Mouse (Mus musculus): ENCODE measurements around the gene Clip2. TPM values are rescaled to one million over a fixed set of nuclear protein-coding genes. Genes with fewer than 3 reads are reported as not detected.
A peak's percentile ranks its signal among the peaks of the same experiment; 100 is the strongest.

The Clip2 gene
- polyA plus RNA-seq, 1 experiment from 2014 or later: 8.0 TPM

- Histone ChIP-seq H3K27ac (ENCODE audit: low read depth, low read length) (0 out of 2 replicates have a peak overlapping the region, but pooled peaks have one; percentile 10), H3K36me3 (ENCODE audit: control insufficient read depth, insufficient read depth, low read length) (no peaks in the 10 kb centered on the region), H3K4me3 (ENCODE audit: low read depth, low read length) (no peak overlapping the region), H3K4me2 (replicated peaks; ENCODE audit: low read depth, low read length) (no peak overlapping the region), H3K4me1 (replicated peaks; ENCODE audit: control insufficient read depth, insufficient read depth, low read length) (peaks cover 10% of the 10 kb centered on the region), H3K27me3 (ENCODE audit: control insufficient read depth, insufficient read depth, low read length) (no peaks in the 10 kb centered on the region), H3K9ac (ENCODE audit: low read depth, low read length) (no peak overlapping the region), H3K9me3 (ENCODE audit: control insufficient read depth, low read length) (no peaks in the 10 kb centered on the region)
- DNase-seq (ENCODE audit: low spot score) (no peak), ATAC-seq (ENCODE audit: low FRiP score) (no peak)
- WGBS: 77% methylated on average over 10 of the region's 10 CpGs
Observed at GRCm38 (mm10) chr5:134468158-134468765, 84.0 kb downstream of the Clip2 start.

DNA sequence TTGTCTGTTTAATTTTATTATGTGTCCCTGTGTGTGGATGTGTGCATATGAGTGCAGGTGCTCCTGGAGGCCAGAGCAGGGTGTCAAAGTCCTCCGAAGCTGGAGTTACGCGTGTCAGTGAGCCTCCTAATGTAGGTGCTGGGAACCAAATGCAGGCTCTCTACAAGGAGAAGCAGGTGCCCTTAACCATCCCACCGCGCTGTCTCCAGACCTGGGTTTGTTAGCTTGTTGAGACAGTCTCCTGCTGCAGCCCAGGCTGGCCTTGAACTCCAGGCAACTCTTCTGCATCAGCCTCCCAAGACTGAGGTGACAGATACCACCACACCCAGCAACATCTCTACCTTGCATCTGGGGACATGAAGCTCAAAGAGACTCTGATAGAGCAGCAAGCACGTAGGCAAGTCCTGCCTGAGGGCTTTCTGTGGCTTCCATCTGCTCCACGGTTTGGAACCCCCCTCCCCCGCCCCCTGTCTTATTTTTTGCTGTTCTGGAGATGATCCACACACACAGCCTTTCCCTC is 85.1 kb downstream of the Clip2 start:
- no peak for ATAC-seq (ENCODE audit: low FRiP score)
- Histone ChIP-seq H3K36me3 (ENCODE audit: control insufficient read depth, insufficient read depth, low read length) (no peaks in the 10 kb centered on the region), H3K4me1 (replicated peaks; ENCODE audit: control insufficient read depth, insufficient read depth, low read length) (peaks cover 10% of the 10 kb centered on the region), H3K4me3 (ENCODE audit: low read depth, low read length) (no peak overlapping the region), H3K9ac (ENCODE audit: low read depth, low read length) (0 out of 2 replicates have a peak overlapping the region, but pooled peaks have one; percentile 15), H3K27ac (ENCODE audit: low read depth, low read length) (peak overlapping the region; percentile 19; the same call in 1 of the 2 replicates), H3K4me2 (replicated peaks; ENCODE audit: low read depth, low read length) (no peak overlapping the region), H3K9me3 (ENCODE audit: control insufficient read depth, low read length) (no peaks in the 10 kb centered on the region), H3K27me3 (ENCODE audit: control insufficient read depth, insufficient read depth, low read length) (no peaks in the 10 kb centered on the region)
- 55% methylated on average over 8 of the region's 8 CpGs for WGBS
- DNase-seq (ENCODE audit: low spot score): peak; percentile 44

GRCm38 (mm10) chr5:134466296-134467029 is 85.8 kb downstream of the Clip2 start:
- H3K9me3 ChIP-seq (ENCODE audit: control insufficient read depth, low read length): no peaks in the 10 kb centered on the region
- no peak overlapping the region for H3K4me3 ChIP-seq (ENCODE audit: low read depth, low read length)
- peaks cover 10% of the 10 kb centered on the region for H3K4me1 ChIP-seq (replicated peaks; ENCODE audit: control insufficient read depth, insufficient read depth, low read length)
- ATAC-seq (ENCODE audit: low FRiP score) (peak; percentile 68; the same call in 1 of the 2 replicates), DNase-seq (ENCODE audit: low spot score) (peak; percentile 69)
- H3K4me2 ChIP-seq (replicated peaks; ENCODE audit: low read depth, low read length): peak overlapping the region; percentile 12
- H3K27ac ChIP-seq (ENCODE audit: low read depth, low read length): peak overlapping the region; percentile 19; the same call in 1 of the 2 replicates
- whole genome bisulfite sequencing: 17% methylated on average over 21 of the region's 21 CpGs
- no peaks in the 10 kb centered on the region for H3K27me3 ChIP-seq (ENCODE audit: control insufficient read depth, insufficient read depth, low read length)
- no peaks in the 10 kb centered on the region for H3K36me3 ChIP-seq (ENCODE audit: control insufficient read depth, insufficient read depth, low read length)
- H3K9ac ChIP-seq (ENCODE audit: low read depth, low read length): 0 out of 2 replicates have a peak overlapping the region, but pooled peaks have one; percentile 19

DNA sequence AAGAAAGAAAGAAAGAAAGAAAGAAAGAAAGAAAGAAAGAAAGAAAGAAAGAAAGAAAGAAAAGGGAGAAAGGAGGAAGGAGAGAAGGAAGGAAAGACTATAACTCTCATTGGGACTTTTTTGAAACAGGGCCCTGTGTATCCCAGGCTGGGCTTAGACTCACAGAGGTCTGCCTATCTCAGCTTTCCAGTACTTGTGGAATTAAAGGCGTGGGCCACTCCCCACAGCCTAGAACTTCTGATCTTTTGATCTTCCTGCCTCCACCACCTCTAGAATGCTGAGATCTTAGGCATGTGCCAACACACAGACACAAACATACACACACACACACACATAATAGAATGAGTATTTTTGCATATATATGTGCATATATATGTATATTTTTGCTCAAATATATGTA is 87.0 kb downstream of the Clip2 start:
- H3K27me3 ChIP-seq (ENCODE audit: control insufficient read depth, insufficient read depth, low read length): no peaks in the 10 kb centered on the region
- H3K9me3 ChIP-seq (ENCODE audit: control insufficient read depth, low read length): no peaks in the 10 kb centered on the region
- H3K4me1 ChIP-seq (replicated peaks; ENCODE audit: control insufficient read depth, insufficient read depth, low read length): peaks cover 10% of the 10 kb centered on the region
- no peak for DNase-seq (ENCODE audit: low spot score)
- no peak overlapping the region for H3K4me2 ChIP-seq (replicated peaks; ENCODE audit: low read depth, low read length)
- H3K36me3 ChIP-seq (ENCODE audit: control insufficient read depth, insufficient read depth, low read length): no peaks in the 10 kb centered on the region
- ATAC-seq (ENCODE audit: low FRiP score): no peak
- H3K4me3 ChIP-seq (ENCODE audit: low read depth, low read length): no peak overlapping the region
- H3K9ac ChIP-seq (ENCODE audit: low read depth, low read length): no peak overlapping the region
- 79% methylated on average over 1 of the region's 1 CpGs for WGBS
- no peak overlapping the region for H3K27ac ChIP-seq (ENCODE audit: low read depth, low read length)

- no peak overlapping the region for H3K4me2 ChIP-seq (replicated peaks; ENCODE audit: low read depth, low read length)
- H3K4me3 ChIP-seq (ENCODE audit: low read depth, low read length): no peak overlapping the region
- H3K4me1 ChIP-seq (replicated peaks; ENCODE audit: control insufficient read depth, insufficient read depth, low read length): peaks cover 10% of the 10 kb centered on the region
- no peaks in the 10 kb centered on the region for H3K36me3 ChIP-seq (ENCODE audit: control insufficient read depth, insufficient read depth, low read length)
- no peak for ATAC-seq (ENCODE audit: low FRiP score)
- no peaks in the 10 kb centered on the region for H3K9me3 ChIP-seq (ENCODE audit: control insufficient read depth, low read length)
- no peak overlapping the region for H3K9ac ChIP-seq (ENCODE audit: low read depth, low read length)
- H3K27ac ChIP-seq (ENCODE audit: low read depth, low read length): no peak overlapping the region
- H3K27me3 ChIP-seq (ENCODE audit: control insufficient read depth, insufficient read depth, low read length): no peaks in the 10 kb centered on the region
- WGBS: 87% methylated on average over 5 of the region's 5 CpGs
- DNase-seq (ENCODE audit: low spot score): no peak
Observed at GRCm38 (mm10) chr5:134464225-134464624, 88.0 kb downstream of the Clip2 start.

GRCm38 (mm10) chr5:134462731-134463130 is 89.5 kb downstream of the Clip2 start:
- Histone ChIP-seq H3K27me3 (ENCODE audit: control insufficient read depth, insufficient read depth, low read length) (no peaks in the 10 kb centered on the region), H3K9ac (ENCODE audit: low read depth, low read length) (no peak overlapping the region), H3K4me2 (replicated peaks; ENCODE audit: low read depth, low read length) (no peak overlapping the region), H3K4me1 (replicated peaks; ENCODE audit: control insufficient read depth, insufficient read depth, low read length) (peaks cover 10% of the 10 kb centered on the region), H3K36me3 (ENCODE audit: control insufficient read depth, insufficient read depth, low read length) (no peaks in the 10 kb centered on the region), H3K9me3 (ENCODE audit: control insufficient read depth, low read length) (no peaks in the 10 kb centered on the region), H3K27ac (ENCODE audit: low read depth, low read length) (no peak overlapping the region), H3K4me3 (ENCODE audit: low read depth, low read length) (no peak overlapping the region)
- DNase-seq (ENCODE audit: low spot score) (no peak), ATAC-seq (ENCODE audit: low FRiP score) (no peak)
- WGBS: 83% methylated on average over 8 of the region's 8 CpGs

GRCm38 (mm10) chr5:134462316-134462715 is 89.9 kb downstream of the Clip2 start:
- H3K9ac ChIP-seq (ENCODE audit: low read depth, low read length): no peak overlapping the region
- ATAC-seq (ENCODE audit: low FRiP score): no peak
- no peak for DNase-seq (ENCODE audit: low spot score)

GRCm38 (mm10) chr5:134460546-134460945 is 91.7 kb downstream of the Clip2 start:
- no peak overlapping the region for H3K4me3 ChIP-seq (ENCODE audit: low read depth, low read length)
- H3K4me1 ChIP-seq (replicated peaks; ENCODE audit: control insufficient read depth, insufficient read depth, low read length): no peaks in the 10 kb centered on the region
- H3K9me3 ChIP-seq (ENCODE audit: control insufficient read depth, low read length): no peaks in the 10 kb centered on the region
- no peak for ATAC-seq (ENCODE audit: low FRiP score)
- H3K4me2 ChIP-seq (replicated peaks; ENCODE audit: low read depth, low read length): no peak overlapping the region
- no peak for DNase-seq (ENCODE audit: low spot score)
- H3K9ac ChIP-seq (ENCODE audit: low read depth, low read length): no peak overlapping the region
- H3K27me3 ChIP-seq (ENCODE audit: control insufficient read depth, insufficient read depth, low read length): no peaks in the 10 kb centered on the region
- 92% methylated on average over 4 of the region's 4 CpGs for WGBS
- no peak overlapping the region for H3K27ac ChIP-seq (ENCODE audit: low read depth, low read length)
- no peaks in the 10 kb centered on the region for H3K36me3 ChIP-seq (ENCODE audit: control insufficient read depth, insufficient read depth, low read length)

More at GRCm38 (mm10) chr5:134462316-134462715, 89.9 kb downstream of the Clip2 start:
- H3K36me3 ChIP-seq (ENCODE audit: control insufficient read depth, insufficient read depth, low read length): no peaks in the 10 kb centered on the region
- peaks cover 10% of the 10 kb centered on the region for H3K4me1 ChIP-seq (replicated peaks; ENCODE audit: control insufficient read depth, insufficient read depth, low read length)
- no peak overlapping the region for H3K4me2 ChIP-seq (replicated peaks; ENCODE audit: low read depth, low read length)
- H3K27ac ChIP-seq (ENCODE audit: low read depth, low read length): no peak overlapping the region
- 81% methylated on average over 2 of the region's 2 CpGs for WGBS
- H3K27me3 ChIP-seq (ENCODE audit: control insufficient read depth, insufficient read depth, low read length): no peaks in the 10 kb centered on the region
- no peak overlapping the region for H3K4me3 ChIP-seq (ENCODE audit: low read depth, low read length)
- H3K9me3 ChIP-seq (ENCODE audit: control insufficient read depth, low read length): no peaks in the 10 kb centered on the region
